Mouse (Mus musculus) thymus, postnatal 25 days (tissue): ENCODE measurements around the gene Supt20.
"Not testable (repeated sequence)": the region's sequence is repeated elsewhere in the genome, so short reads cannot be mapped to it uniquely, and the experiment has no call there.

Experiments
- DNase-seq: peaks from one replicate; pipeline ENCODE4 v3.0.0; 2022

Gene Supt20

DNA sequence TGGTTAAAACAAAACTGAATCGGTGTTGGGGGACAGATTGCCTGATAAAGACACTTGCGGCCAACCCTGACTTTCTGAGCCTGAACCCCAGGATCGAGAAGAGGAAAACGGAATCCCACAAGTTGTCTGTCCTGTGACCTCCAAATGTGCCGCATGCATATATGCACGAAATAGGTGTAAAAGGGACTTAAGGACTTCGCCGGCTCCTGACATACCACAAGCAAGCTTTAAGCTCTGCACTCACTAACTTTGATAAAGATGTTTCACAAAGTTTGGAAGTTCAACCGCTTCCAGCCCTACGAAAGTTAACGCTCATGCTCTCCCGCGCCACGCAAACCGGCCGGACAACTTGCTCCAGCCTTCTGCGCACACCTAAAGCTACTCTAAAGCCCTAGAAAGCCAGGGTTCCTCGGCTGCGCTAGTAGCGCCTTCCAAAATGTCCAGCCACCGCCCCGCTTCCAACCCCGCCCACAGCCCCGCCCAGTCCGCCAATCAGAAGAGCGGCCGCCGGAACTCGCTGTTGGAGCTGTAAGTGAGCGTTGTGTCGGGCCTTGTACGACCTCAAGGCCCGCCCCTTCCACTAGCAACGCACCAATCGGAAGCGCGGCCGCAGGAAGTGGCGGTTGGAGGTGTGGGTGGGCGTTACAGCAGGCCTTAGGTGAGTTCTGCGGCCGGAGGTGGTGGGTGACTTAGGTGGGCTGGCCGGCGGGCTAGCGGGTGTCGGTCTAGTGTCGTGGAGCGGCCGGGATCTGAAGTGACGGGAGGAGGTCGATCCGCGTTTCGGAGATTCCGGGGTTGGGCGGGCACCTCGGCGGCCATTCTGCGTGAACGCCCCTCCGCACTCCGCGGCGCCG, at the start of gene Supt20:
Gene Supt20 (plus strand): TSS at position 606 of the 854 bp plus-strand sequence.
- peak; percentile 93 for DNase-seq

- DNase-seq: no peak
Measured at GRCm38 (mm10) chr3:54642851-54643250, 49.8 kb upstream of the Supt20 start.

DNA sequence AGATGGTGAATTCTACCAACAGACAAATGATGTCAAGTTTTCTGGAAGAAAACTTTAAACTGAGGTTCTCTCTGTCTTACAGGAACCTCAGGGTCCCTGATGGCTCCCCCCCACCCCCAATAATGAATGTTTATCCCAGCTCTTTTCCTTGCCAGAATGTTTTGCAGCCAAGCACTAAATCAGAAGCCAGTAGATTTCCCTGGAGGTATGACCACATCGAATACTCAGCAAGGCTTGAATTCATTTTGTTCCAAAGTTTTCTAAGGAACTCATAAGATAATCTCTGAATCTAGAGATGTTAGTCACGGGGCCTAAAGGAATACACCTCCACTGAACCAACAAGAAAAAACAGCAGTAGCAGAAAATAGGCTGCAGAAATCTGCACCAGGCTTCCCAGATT, 45.0 kb upstream of the Supt20 start:
- DNase-seq: no peak

- no peak for DNase-seq
Measured at GRCm38 (mm10) chr3:54651576-54651975, 41.0 kb upstream of the Supt20 start.

- DNase-seq: no peak
Measured at GRCm38 (mm10) chr3:54654169-54654568, 38.4 kb upstream of the Supt20 start.

GRCm38 (mm10) chr3:54657090-54657489, 35.5 kb upstream of the Supt20 start:
- no peak for DNase-seq

DNA sequence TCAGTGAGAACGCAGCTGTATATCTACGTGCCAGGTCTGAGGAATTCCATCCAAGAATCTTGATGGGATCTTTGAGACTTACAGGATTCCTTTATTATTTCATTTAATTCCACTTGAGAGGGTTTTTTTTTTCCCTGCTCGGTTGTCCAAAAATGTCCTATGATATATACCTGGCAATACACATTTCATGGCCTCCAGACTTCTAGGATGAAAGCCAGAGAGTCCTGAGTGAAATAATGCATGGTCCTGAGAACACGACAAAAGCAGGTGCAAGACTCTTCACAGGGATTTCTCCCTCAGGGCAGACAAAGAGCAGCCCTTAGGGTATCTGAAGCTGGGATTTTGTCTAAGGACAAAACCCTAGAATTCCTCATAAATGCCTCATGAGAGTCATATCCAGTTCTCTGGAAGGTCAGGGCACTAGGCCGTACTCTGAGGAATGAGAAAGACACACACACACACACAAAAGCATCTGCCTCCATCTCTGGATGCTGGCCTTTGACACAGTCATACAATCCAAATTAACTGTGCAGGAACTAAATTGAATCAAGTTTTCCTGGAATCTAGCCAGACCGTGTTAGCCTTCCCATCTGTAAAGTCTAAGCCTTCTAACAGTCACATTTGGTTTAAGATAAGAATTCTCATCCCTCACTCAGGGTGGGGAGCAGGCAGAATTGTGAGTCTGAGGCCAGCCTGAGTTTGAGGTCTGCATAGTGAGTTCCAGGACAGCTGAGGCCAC, 34.5 kb upstream of the Supt20 start:
- no peak for DNase-seq

DNA sequence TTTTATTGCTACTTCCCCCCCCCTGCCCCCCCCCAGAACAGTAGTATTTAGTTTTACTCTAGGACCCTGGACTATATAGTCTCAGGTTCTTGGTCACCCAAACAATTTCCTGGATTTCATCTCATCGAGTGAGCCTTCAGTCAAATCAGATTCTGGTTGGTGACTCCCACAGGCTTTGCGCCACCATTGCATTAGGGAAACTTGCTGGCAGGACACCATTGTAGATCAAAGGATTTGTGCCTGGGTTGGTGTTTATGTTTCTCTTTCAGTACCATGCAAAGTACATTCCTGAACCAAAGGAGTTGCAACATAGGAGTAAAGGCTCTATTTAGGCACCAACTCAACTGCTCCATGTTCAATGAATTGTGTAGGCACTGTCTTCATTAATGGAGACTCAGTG, 32.9 kb upstream of the Supt20 start:
- DNase-seq: no peak

GRCm38 (mm10) chr3:54662411-54662810, 30.2 kb upstream of the Supt20 start:
- DNase-seq: peak; percentile 5

DNA sequence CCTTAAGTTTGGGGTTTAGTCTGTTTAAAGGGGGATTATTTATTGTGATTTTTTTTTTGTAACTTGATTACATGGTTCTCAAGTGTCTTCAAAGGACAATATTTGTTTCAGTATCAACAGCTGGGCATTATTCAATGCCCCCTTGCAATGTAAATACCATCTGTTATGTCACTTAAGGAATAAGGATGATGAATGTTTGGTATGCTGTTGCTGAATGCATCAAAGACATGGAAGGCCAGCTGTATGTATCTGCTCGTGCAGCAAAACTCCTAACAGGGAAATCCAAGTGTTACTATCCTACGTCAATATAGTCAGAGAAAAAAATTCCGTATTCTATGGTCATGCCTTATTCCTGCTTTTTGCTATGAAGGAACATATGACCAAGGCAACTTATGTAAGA, 24.5 kb upstream of the Supt20 start:
- DNase-seq: no peak

- DNase-seq: no peak
Measured at GRCm38 (mm10) chr3:54668722-54669121, 23.9 kb upstream of the Supt20 start.

DNA sequence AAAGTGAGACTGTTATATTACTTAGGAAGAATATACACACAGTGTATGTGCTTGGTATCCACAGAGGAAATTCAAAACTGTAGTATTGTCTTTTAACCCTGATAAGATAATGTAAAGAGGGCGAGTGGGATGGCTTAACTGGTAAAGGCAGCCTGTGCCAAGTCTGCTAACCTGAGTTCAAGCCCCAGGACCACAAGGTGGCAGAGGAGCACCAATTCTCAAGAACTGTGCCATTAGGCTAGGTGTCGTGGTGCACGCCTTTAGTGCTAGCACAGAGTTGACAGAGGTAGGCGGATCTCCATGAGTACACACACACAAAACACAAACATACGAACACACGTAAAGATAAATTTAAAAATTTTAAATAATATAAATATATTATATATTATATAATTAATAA, 23.0 kb upstream of the Supt20 start:
- DNase-seq: no peak

DNA sequence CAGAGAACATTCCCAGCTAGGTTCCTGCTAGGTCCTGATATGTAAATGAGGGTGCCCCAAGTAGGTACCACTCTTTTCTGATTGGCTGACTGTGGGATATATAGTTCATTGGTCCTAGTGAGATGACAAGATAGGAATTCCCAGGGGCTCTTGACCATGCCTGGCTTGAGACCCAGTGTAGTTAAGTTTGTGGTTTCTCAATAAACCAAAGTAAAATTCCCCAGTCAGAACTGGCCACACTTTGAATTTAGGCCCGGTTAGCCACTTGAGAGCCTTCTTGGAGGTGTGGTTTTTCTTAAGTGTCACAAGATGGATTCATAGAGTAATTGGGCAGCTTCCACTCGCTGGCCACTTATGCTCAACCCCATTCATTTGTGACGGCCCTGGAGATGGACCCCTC, 20.5 kb upstream of the Supt20 start:
- no peak for DNase-seq

DNA sequence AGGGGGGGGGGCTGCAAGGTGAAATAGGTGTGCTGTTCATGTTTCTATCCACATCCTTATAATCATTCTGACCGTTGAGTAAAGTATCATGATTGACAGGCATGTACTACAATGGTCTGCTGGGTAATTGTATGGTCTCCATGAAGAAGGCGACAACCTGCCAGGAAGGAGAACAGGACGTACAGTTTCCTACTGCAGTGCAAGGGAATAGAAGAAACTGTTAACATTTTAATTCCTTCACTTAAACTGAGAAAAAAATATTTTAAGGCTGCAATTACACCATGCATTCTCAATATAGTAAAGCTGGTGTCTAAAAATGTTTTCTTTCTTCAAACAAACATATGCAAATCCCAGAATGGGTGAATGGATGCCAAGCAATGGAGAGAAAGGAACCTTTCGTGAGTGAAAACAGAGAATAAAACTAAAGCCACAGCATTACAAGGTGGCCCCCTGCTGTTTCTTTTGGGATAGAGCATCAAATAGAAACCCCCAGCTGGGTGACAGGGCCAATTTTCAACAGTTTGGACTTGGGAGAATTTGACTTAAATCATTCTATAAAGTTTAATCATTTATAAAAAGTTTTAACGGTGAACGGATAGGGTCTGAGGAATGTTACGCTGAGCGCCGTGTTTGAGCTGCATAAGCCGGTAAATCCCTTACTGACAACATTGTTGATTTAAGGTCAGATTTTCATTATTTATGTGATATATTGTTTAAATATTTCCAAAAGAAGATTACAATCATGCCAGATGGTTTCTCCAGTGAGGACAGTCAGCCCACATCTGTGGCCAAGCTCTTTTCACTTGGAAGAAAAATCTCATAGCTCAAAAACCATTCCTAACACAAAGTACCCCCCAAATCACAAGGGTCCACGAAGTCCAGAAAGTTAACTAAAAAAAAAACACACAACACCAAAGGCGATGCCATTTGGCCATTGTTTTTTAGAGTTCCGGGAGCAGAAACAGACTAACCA, 19.8 kb upstream of the Supt20 start:
- DNase-seq: peak; percentile 9

- no peak for DNase-seq
Measured at GRCm38 (mm10) chr3:54676818-54677217, 15.8 kb upstream of the Supt20 start.

DNA sequence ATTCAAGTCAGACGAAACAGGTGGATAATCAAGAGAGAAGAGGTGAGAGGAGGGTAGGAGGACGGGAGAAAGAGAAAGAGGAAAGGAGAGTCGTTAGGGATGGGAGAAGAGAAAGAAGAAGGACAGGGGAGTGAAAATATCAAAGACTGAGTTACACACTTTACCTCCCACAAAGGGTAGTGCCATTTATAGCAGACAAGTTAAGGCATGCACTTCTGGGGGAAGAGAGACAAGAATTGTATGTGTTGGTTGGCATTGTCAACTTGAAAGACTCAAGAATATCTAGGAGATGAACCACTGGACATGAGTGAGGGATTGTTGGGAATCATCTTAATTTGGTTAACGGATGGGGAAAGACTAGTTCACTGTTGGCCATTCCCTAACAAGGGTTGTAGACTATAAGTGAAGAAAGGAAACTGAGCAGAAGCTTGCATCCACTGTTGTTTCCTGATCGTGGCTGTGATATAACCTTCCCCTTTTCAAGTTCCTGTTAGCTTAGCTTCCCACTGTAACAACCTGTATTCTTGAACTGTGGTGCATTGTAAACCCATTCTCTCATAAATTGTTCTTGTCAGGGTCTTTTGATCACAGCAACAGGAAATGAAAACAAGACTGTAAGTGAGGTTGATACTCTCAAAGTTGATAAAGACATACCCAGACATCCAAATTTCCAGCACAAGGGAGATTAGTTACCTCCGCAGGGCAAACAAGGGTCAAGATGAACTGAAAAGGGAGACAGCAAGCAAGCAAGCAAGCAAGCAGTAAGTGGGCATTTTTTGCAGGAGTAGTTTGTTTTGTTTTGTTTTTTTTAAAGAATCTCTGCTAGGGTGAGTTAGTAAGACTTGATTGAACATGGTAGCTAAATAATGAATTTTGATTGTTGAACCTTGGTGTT, 11.1 kb upstream of the Supt20 start:
- DNase-seq: no peak

DNA sequence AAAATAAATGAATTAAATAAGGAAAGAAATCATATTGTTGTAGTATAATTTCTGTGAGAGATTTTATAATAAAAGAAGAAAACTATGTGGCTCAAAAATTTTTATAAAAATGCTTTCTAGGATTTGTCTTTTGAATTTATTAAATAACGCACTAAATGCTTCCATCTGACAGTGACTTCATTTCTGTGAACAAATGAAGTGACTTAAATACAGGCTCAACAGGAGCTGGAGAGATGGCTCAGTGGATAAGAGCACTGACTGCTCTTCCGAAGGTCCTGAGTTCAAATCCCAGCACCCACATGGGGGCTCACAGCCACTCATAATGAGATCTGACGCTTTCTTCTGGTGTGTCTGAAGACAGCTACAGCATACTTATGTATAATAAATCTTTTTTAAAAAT, 7.4 kb upstream of the Supt20 start:
- no peak for DNase-seq

DNA sequence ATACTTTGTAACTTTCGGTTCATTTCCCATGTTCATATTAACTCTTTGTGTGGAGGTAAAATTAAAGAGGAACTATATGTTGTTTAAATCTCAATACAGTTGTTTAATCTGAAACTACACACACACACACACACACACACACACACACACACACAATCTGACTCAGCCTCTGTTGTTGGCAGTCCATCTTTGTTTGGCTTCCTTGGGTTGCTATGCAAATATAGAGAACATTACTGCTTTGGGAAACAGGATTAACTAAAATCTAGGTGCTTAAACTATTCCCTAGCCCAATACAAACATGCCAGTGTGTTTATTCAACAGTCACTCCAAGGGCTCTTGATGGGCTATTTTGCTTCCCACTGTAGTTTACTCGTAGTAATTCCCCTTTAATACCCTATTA, 5.4 kb upstream of the Supt20 start:
- DNase-seq: no peak

DNA sequence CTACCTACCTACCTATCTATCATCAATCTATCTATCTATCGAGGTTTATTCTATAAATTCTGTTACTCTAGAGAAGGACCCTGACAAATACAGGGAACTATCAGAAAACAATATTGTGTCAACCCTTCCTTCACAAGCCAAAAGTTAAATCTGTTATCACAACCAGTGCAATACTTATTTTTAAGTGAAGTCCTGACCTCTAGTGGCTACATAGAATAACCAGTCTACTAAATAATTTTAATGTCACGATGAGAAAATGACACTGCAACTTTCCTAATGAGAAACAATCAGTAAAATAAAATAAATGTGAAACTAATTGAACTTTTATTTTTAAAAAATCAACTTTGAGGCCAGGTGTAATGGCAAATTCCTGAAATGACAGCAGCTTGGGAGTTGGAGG, 3.5 kb upstream of the Supt20 start:
- DNase-seq: no peak

- DNase-seq: no peak
Measured at GRCm38 (mm10) chr3:54693056-54693415, 429 bp downstream of the Supt20 start.

GRCm38 (mm10) chr3:54699759-54700301, 7.2 kb downstream of the Supt20 start:
- DNase-seq: no peak

- not testable (repeated sequence) for DNase-seq
Measured at GRCm38 (mm10) chr3:54704106-54704505, 11.5 kb downstream of the Supt20 start.
